Mouse (Mus musculus): Measurements from ENCODE around the gene Plau. TPM values are rescaled to one million over a fixed set of nuclear protein-coding genes. Genes with fewer than 3 reads are reported as not detected.

Plau gene
- total RNA-seq, 2 experiments from 2014 or later = 4.5 to 4.6 TPM

DNA sequence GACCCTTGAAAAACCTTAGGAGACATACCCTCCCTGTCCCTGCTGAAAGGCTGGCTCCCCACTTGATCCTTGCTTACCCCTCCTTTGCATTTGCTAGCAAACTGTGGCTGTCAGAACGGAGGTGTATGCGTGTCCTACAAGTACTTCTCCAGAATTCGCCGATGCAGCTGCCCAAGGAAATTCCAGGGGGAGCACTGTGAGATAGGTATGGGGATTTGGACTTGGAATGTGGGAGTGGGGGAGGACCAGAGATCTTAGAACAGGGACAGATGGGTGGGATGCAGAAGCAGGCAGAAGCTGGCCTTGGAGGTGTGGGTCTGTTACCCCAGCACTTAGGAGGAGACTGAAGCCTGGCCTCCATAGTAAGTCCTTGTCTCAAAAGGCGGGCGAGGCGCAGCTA lies 1.2 kb downstream of the Plau start:
- no peak for DNase-seq (ENCODE audit: low spot score)
- intact Hi-C loops (cut with DNase I) = loop anchor here (2.0 kb wide), 2 partner anchors 17 to 35 kb away; no protein-coding TSS in a partner anchor

DNA sequence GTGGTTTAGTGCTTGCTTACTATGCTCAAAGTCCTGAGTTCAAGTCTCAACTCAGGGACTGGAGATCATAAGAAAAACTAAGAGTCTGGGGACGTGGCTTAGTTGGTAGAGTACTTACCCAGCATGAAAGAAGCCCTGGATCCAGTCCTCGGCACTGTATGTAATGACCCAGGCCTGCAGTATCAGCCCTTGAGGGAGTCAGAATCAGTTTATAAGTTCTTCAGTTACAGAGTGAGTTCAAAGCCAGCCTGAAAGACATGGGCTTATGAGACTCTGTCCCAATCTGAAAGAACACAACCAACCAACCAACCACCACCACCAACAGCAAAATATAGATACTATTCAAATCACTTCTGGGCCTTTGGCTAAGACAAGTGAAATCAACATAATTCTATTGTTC lies 5.1 kb downstream of the Plau start:
- no peak for DNase-seq (ENCODE audit: low spot score)
- intact Hi-C loops (cut with DNase I) = no loop called here

- intact Hi-C loops (cut with DNase I) = no loop called here
- DNase-seq (ENCODE audit: low spot score) = no peak
These were observed 6.2 kb downstream of the Plau start for GRCm38 (mm10) chr14:20842629-20843028.

DNA sequence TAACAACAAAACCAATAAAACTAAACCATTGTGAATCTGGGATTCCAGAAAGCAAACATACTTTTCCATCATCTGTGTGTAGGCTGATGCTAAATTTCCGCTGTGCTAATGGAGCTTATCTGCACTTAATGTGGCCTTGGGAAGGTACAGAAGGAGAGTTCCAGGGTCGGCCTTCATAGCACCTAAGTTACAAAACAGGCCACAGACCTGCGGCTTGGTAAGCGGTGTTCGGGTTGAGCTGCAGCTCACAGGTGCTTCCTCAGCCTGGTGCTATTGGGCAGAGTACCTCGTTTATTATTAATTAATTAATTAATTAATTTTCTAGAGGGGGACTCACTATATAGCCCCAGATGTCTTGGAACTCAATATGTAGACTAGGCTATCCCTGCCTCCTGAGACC lies 7.7 kb downstream of the Plau start:
- intact Hi-C loops (cut with DNase I) = no loop called here
- no peak for DNase-seq (ENCODE audit: low spot score)

DNA sequence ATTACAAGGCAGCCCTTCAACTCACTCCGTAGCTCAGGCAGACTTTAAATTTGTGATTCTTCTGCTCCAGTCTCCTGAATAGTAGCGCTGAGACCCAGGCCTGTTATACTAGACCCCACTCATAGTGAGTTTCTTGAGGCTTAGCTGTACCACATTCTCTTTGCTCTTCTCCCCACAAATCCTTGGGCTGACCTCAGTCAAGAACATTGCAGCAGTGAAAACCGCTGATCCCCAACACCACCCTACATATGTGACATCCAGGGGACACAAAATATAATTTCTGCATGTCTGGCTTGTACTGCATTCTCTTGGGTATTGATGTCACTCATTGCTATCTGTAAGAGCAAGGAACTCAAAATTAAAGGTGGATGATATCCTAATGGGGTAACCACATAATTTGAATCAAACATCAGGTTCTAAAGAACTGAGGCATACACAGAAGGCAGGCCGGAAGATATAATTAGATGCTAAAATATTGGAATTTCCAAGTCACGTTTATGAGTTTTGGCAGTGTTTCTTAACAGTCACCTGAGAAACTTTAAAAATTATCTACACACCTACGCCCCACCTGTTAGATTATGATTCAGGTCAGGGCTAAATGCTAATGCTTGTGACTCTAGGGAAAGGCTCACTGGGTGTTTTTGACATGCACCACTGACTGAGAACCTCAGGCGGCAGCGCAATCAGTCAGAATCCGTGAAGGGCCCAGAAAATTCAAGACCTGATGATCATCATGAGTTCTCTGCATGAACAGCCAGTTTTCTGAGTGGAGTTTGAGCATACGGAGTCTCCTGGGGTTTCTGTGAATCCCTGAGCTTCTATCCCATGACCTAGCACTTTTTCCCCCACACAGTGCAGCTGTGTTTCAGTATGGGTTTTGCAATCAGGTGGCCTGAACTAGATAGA lies 8.5 kb downstream of the Plau start:
- no peak for DNase-seq (ENCODE audit: low spot score)
- intact Hi-C loops (cut with DNase I) = no loop called here

DNA sequence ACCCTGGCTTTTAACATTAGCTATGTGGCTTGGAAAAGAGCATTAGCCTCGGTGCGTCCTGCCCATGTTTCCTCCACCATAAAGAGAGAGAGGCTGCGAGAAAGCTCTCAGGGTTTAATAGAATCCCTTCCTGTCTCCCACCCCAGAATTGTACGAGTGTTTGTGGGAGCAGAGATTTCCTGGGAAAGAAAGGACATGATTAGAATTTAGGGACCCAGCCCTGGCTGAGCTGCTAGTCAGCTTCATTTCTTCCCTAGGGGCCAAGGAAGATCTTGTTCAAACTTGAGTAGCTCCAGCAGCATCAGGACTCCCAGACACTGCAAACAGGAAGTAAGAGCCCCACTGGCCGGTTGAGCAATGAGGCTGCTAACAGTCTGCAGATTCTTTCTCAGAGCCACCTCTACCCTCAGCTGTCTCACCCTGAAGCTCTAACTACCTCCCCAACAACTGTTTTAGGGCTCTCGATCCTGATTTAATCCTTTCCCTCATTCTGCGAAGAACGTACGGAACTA lies 9.2 kb downstream of the Plau start:
- intact Hi-C loops (cut with DNase I) = no loop called here
- DNase-seq (ENCODE audit: low spot score) = no peak

DNA sequence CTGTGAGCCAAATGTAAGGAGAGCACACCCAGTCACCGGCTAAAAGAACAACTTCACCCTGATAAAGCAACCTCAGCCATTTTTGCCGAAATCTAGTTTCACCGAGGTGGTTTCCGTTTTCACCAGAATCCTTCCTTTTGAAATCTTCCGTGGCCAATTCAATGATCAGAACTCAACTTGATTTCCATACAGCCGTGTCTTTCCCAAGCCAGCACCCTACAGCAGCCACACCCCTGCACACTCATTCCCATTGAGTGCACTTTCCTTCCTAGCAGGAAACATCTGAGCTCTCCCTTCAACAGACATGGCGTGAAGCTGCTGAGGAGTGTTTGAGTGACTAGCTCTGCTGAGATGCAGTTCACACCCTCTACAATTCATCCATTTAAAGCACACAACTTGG lies 9.8 kb downstream of the Plau start:
- intact Hi-C loops (cut with DNase I) = no loop called here
- DNase-seq (ENCODE audit: low spot score) = no peak

DNA sequence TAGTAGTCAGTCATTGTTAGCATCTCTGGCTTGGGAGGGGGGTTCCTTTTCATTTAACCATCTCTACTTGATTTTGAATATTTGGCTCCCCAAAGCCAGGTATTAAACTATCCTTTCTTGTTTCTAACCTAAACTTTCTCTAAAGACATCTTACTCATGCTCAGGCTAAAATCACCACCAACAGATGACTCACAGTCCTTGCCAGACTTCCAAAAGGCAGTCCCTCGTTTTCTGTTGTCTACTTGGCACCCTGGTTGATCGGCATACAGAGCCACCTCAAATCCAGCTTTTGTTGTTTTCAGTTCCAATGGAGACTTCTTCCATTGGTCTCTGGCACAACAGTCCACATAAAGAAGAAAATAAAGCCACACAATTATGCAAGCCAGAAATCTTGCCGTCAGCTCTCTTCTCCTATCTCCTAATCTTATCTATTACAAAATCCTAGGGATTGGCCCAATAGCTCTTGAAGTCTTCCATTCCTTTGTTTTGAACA lies 11.2 kb downstream of the Plau start:
- DNase-seq (ENCODE audit: low spot score) = no peak
- intact Hi-C loops (cut with DNase I) = no loop called here

DNA sequence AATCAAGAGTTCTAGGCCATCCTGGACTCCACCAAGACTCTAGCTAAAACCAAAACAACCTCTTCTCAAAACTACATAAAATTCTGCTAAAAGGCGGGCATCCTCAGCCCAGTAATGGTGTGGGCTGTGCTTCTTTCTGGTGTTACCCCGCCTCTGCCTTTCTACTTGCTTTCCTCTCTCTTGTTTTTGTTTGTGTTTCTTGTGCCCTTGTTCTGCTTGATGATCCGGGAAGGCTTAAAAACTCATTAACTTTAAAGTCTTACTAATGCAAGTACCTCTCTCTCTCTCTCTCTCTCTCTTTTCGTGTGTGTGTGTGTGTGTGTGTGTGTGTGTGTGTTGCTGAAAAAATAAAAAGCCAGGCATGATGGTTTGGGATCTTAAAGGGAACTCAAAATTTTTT lies 13.3 kb downstream of the Plau start:
- intact Hi-C loops (cut with DNase I) = no loop called here
- no peak for DNase-seq (ENCODE audit: low spot score)

- intact Hi-C loops (cut with DNase I) = no loop called here
- no peak for DNase-seq (ENCODE audit: low spot score)
These were observed 14.0 kb downstream of the Plau start for GRCm38 (mm10) chr14:20850498-20850897.

GRCm38 (mm10) chr14:20851776-20852175 lies 15.3 kb downstream of the Plau start:
- intact Hi-C loops (cut with DNase I) = no loop called here
- no peak for DNase-seq (ENCODE audit: low spot score)

DNA sequence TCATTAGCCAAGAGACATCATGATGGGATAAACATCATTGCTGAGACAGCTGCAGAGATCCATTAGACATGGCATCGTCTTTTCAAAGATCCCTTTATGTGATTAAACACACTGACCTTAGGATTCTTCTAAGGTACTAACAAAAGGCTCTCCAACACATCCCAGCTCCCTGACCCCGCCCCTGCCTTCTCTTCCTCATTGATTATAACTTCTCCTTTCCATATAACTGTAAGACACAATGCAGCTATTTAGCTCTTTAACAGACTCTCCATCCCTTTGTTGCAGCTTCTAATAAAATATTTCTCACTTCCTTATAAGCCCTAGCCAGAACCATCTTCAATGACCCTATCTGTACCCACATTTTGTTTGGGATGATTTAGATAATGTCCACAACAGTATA lies 24.7 kb downstream of the Plau start:
- intact Hi-C loops (cut with DNase I) = no loop called here
- DNase-seq (ENCODE audit: low spot score) = no peak

DNA sequence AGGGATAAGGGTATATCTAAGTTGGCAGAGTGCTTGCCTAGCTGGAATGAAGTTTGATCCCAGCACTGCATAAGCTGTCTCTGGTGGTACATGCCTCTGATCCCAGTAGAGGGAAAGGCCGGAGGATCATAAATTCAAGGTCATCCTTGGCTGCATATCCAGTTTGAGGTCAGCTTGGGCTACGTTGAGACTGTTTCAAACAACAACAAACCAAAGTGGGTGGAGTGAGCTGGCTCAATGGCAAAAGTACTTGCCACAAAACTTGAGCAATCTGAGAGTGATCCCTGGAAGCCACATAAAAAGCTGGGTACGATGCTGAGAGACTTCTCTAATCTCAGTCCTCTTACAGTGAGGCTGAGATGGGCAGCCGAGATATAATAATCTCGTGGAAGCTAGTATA lies 25.1 kb downstream of the Plau start:
- DNase-seq (ENCODE audit: low spot score) = no peak
- intact Hi-C loops (cut with DNase I) = no loop called here

DNA sequence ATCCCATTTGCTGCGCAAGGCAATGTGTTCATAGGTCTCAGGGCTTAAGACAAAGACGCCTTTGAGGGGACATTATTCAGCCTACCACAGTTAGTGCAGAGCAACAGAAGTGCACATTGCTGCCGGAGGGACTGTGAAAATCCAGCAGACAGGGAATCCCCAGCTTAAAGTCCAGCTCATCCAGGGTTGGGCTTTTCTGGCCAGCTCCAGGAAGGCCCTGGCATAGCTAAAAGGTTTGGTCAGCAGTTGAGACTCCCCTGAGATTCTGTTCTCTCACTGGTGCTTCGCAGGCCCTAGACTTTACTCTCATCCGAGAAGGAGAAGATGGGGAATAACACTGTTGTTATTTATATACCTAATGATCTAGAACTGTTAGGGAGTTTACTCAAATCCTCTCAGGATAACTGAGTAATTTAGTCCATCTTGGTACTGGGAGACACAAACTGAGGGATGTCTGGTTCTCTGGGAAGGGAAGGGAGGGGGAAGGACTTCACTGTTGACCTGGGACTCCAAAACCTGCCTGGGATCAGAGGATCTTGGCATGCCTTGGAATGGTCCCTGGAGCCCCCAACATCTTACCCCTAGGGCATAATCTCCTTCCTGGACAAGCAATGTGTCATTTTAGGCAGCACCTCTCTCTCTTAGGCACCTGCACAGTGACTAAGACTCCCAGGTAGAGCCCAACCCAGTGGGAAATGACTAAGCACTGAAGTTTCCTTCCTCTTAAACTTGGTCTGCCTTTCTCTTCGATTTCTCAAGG lies 27.0 kb downstream of the Plau start:
- intact Hi-C loops (cut with DNase I) = no loop called here
- no peak for DNase-seq (ENCODE audit: low spot score)

- intact Hi-C loops (cut with DNase I) = no loop called here
- no peak for DNase-seq (ENCODE audit: low spot score)
These were observed 27.7 kb downstream of the Plau start for GRCm38 (mm10) chr14:20864192-20864591.

- DNase-seq (ENCODE audit: low spot score) = no peak
- intact Hi-C loops (cut with DNase I) = no loop called here
These were observed 29.1 kb downstream of the Plau start for GRCm38 (mm10) chr14:20865604-20866003.

DNA sequence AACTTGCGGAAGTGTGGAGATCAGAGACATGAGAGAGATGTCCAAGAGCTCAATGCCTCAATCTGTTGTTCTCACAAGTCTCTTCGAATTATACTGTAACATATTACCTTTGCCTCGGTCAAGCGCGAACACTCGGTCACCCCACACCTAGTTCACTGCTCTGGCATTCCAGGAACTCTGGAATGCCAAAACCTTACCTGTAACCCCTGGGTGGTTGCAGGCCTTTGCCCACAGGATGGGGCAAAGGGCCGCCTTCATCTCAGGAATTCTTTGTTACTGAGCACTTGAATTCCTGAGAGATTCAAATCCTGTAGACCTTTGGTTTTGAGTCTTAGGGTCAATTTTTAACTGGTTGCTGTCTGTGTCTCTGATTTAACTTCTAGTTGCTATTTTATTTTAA lies 29.9 kb downstream of the Plau start:
- intact Hi-C loops (cut with DNase I) = no loop called here
- DNase-seq (ENCODE audit: low spot score) = no peak

- no peak for DNase-seq (ENCODE audit: low spot score)
- intact Hi-C loops (cut with DNase I) = loop anchor here (2.0 to 5.0 kb wide), 3 partner anchors 105 to 148 kb away; no protein-coding TSS in a partner anchor
These were observed 33.6 kb downstream of the Plau start for GRCm38 (mm10) chr14:20870110-20870509.

- intact Hi-C loops (cut with DNase I) = loop anchor here (2.0 to 5.0 kb wide), 3 partner anchors 107 to 149 kb away; no protein-coding TSS in a partner anchor
- DNase-seq (ENCODE audit: low spot score) = peak; percentile 38
These were observed 35.0 kb downstream of the Plau start for GRCm38 (mm10) chr14:20871495-20871894.

GRCm38 (mm10) chr14:20873307-20873706 lies 36.8 kb downstream of the Plau start:
- intact Hi-C loops (cut with DNase I) = loop anchor here (1.0 to 5.0 kb wide), 4 partner anchors 37 to 151 kb away; partner anchors contain the start of gene Plau
- DNase-seq (ENCODE audit: low spot score) = peak; percentile 66

Data from heart, postnatal 25 days (tissue).